Mouse (Mus musculus): ENCODE data around the gene Stxbp6. TPM values are rescaled to one million over a fixed set of nuclear protein-coding genes. Genes with fewer than 3 reads are reported as not detected.
A peak's percentile ranks its signal among the peaks of the same experiment; 100 is the strongest.

Stxbp6 gene
- polyA plus RNA-seq, 1 experiment from 2014 or later: 21.4 TPM

GRCm38 (mm10) chr12:44950559-44950958, 124.0 kb downstream of the Stxbp6 start:
- DNase-seq (ENCODE audit: low spot score): no peak
- H3K27ac ChIP-seq: no peak overlapping the region
- H3K4me1 ChIP-seq (replicated peaks; ENCODE audit: control insufficient read depth, insufficient read depth, low read length): no peaks in the 10 kb centered on the region
- no peaks in the 10 kb centered on the region for H3K9me3 ChIP-seq (ENCODE audit: control insufficient read depth, low read length)
- 91% methylated on average over 2 of the region's 2 CpGs for WGBS
- no peaks in the 10 kb centered on the region for H3K36me3 ChIP-seq (replicated peaks; ENCODE audit: control insufficient read depth, insufficient read depth)
- H3K27me3 ChIP-seq (ENCODE audit: control insufficient read depth, insufficient read depth, low read length): no peaks in the 10 kb centered on the region
- H3K4me3 ChIP-seq (replicated peaks; ENCODE audit: low read length): no peak overlapping the region
- H3K4me2 ChIP-seq (replicated peaks): no peak overlapping the region
- no peak for ATAC-seq (ENCODE audit: low FRiP score)
- no peak overlapping the region for H3K9ac ChIP-seq

GRCm38 (mm10) chr12:44947823-44948222, 126.7 kb downstream of the Stxbp6 start:
- no peak overlapping the region for H3K4me3 ChIP-seq (replicated peaks; ENCODE audit: low read length)
- ATAC-seq (ENCODE audit: low FRiP score): no peak
- no peaks in the 10 kb centered on the region for H3K27me3 ChIP-seq (ENCODE audit: control insufficient read depth, insufficient read depth, low read length)
- H3K9ac ChIP-seq: no peak overlapping the region
- no peaks in the 10 kb centered on the region for H3K4me1 ChIP-seq (replicated peaks; ENCODE audit: control insufficient read depth, insufficient read depth, low read length)
- H3K27ac ChIP-seq: no peak overlapping the region
- no peaks in the 10 kb centered on the region for H3K9me3 ChIP-seq (ENCODE audit: control insufficient read depth, low read length)
- WGBS: 86% methylated on average over 5 of the region's 5 CpGs
- no peak overlapping the region for H3K4me2 ChIP-seq (replicated peaks)
- DNase-seq (ENCODE audit: low spot score): no peak
- no peaks in the 10 kb centered on the region for H3K36me3 ChIP-seq (replicated peaks; ENCODE audit: control insufficient read depth, insufficient read depth)

- Histone ChIP-seq H3K9me3 (ENCODE audit: control insufficient read depth, low read length) (no peaks in the 10 kb centered on the region), H3K4me2 (replicated peaks) (no peak overlapping the region), H3K27ac (no peak overlapping the region), H3K36me3 (replicated peaks; ENCODE audit: control insufficient read depth, insufficient read depth) (no peaks in the 10 kb centered on the region), H3K4me3 (replicated peaks; ENCODE audit: low read length) (no peak overlapping the region), H3K27me3 (ENCODE audit: control insufficient read depth, insufficient read depth, low read length) (no peaks in the 10 kb centered on the region), H3K4me1 (replicated peaks; ENCODE audit: control insufficient read depth, insufficient read depth, low read length) (no peaks in the 10 kb centered on the region), H3K9ac (no peak overlapping the region)
- WGBS: 91% methylated on average over 4 of the region's 4 CpGs
- no peak for DNase-seq (ENCODE audit: low spot score)
- no peak for ATAC-seq (ENCODE audit: low FRiP score)
Observed at GRCm38 (mm10) chr12:44940325-44940724, 134.2 kb downstream of the Stxbp6 start.

- WGBS: 80% methylated on average over 8 of the region's 8 CpGs
- no peak overlapping the region for H3K4me2 ChIP-seq (replicated peaks)
- no peaks in the 10 kb centered on the region for H3K27me3 ChIP-seq (ENCODE audit: control insufficient read depth, insufficient read depth, low read length)
- H3K9ac ChIP-seq: no peak overlapping the region
- DNase-seq (ENCODE audit: low spot score): no peak
- no peak overlapping the region for H3K4me3 ChIP-seq (replicated peaks; ENCODE audit: low read length)
- no peaks in the 10 kb centered on the region for H3K36me3 ChIP-seq (replicated peaks; ENCODE audit: control insufficient read depth, insufficient read depth)
- 0 out of 2 replicates have a peak, but pooled peaks have one; percentile 34 for ATAC-seq (ENCODE audit: low FRiP score)
- H3K4me1 ChIP-seq (replicated peaks; ENCODE audit: control insufficient read depth, insufficient read depth, low read length): no peaks in the 10 kb centered on the region
- no peaks in the 10 kb centered on the region for H3K9me3 ChIP-seq (ENCODE audit: control insufficient read depth, low read length)
- no peak overlapping the region for H3K27ac ChIP-seq
Observed at GRCm38 (mm10) chr12:44939106-44939505, 135.4 kb downstream of the Stxbp6 start.

GRCm38 (mm10) chr12:44932954-44933353, 141.6 kb downstream of the Stxbp6 start:
- no peak overlapping the region for H3K4me3 ChIP-seq (replicated peaks; ENCODE audit: low read length)
- ATAC-seq (ENCODE audit: low FRiP score): no peak
- no peaks in the 10 kb centered on the region for H3K4me1 ChIP-seq (replicated peaks; ENCODE audit: control insufficient read depth, insufficient read depth, low read length)
- WGBS: 88% methylated on average over 6 of the region's 6 CpGs
- H3K27me3 ChIP-seq (ENCODE audit: control insufficient read depth, insufficient read depth, low read length): no peaks in the 10 kb centered on the region
- DNase-seq (ENCODE audit: low spot score): no peak
- H3K4me2 ChIP-seq (replicated peaks): no peak overlapping the region
- no peaks in the 10 kb centered on the region for H3K36me3 ChIP-seq (replicated peaks; ENCODE audit: control insufficient read depth, insufficient read depth)
- H3K9ac ChIP-seq: no peak overlapping the region
- H3K9me3 ChIP-seq (ENCODE audit: control insufficient read depth, low read length): no peaks in the 10 kb centered on the region
- no peak overlapping the region for H3K27ac ChIP-seq

- 82% methylated on average over 7 of the region's 7 CpGs for WGBS
- H3K9ac ChIP-seq: no peak overlapping the region
- DNase-seq (ENCODE audit: low spot score) (no peak), ATAC-seq (ENCODE audit: low FRiP score) (no peak)
- no peaks in the 10 kb centered on the region for H3K9me3 ChIP-seq (ENCODE audit: control insufficient read depth, low read length)
- H3K27ac ChIP-seq: no peak overlapping the region
- no peaks in the 10 kb centered on the region for H3K27me3 ChIP-seq (ENCODE audit: control insufficient read depth, insufficient read depth, low read length)
- H3K4me3 ChIP-seq (replicated peaks; ENCODE audit: low read length): no peak overlapping the region
- H3K4me1 ChIP-seq (replicated peaks; ENCODE audit: control insufficient read depth, insufficient read depth, low read length): no peaks in the 10 kb centered on the region
- H3K4me2 ChIP-seq (replicated peaks): no peak overlapping the region
- no peaks in the 10 kb centered on the region for H3K36me3 ChIP-seq (replicated peaks; ENCODE audit: control insufficient read depth, insufficient read depth)
Observed at GRCm38 (mm10) chr12:44931716-44932115, 142.8 kb downstream of the Stxbp6 start.

- no peak overlapping the region for H3K4me2 ChIP-seq (replicated peaks)
- H3K4me1 ChIP-seq (replicated peaks; ENCODE audit: control insufficient read depth, insufficient read depth, low read length): no peaks in the 10 kb centered on the region
- H3K27ac ChIP-seq: 0 out of 2 replicates have a peak overlapping the region, but pooled peaks have one; percentile 10
- no peak; the same call in 1 of the 2 replicates for ATAC-seq (ENCODE audit: low FRiP score)
- no peak overlapping the region for H3K4me3 ChIP-seq (replicated peaks; ENCODE audit: low read length)
- H3K9ac ChIP-seq: no peak overlapping the region
- WGBS: 33% methylated on average over 3 of the region's 3 CpGs
- DNase-seq (ENCODE audit: low spot score): no peak
- no peaks in the 10 kb centered on the region for H3K27me3 ChIP-seq (ENCODE audit: control insufficient read depth, insufficient read depth, low read length)
- H3K9me3 ChIP-seq (ENCODE audit: control insufficient read depth, low read length): no peaks in the 10 kb centered on the region
- no peaks in the 10 kb centered on the region for H3K36me3 ChIP-seq (replicated peaks; ENCODE audit: control insufficient read depth, insufficient read depth)
Observed at GRCm38 (mm10) chr12:44928456-44928855, 146.1 kb downstream of the Stxbp6 start.

- no peak for DNase-seq (ENCODE audit: low spot score)
- Histone ChIP-seq H3K9ac (no peak overlapping the region), H3K9me3 (ENCODE audit: control insufficient read depth, low read length) (no peaks in the 10 kb centered on the region), H3K4me1 (replicated peaks; ENCODE audit: control insufficient read depth, insufficient read depth, low read length) (no peaks in the 10 kb centered on the region), H3K36me3 (replicated peaks; ENCODE audit: control insufficient read depth, insufficient read depth) (no peaks in the 10 kb centered on the region), H3K27me3 (ENCODE audit: control insufficient read depth, insufficient read depth, low read length) (no peaks in the 10 kb centered on the region), H3K4me3 (replicated peaks; ENCODE audit: low read length) (no peak overlapping the region), H3K27ac (no peak overlapping the region), H3K4me2 (replicated peaks) (no peak overlapping the region)
- ATAC-seq (ENCODE audit: low FRiP score): no peak
- WGBS: 72% methylated on average over 3 of the region's 3 CpGs
Observed at GRCm38 (mm10) chr12:44925901-44926300, 148.6 kb downstream of the Stxbp6 start.

GRCm38 (mm10) chr12:44923273-44923672, 151.2 kb downstream of the Stxbp6 start:
- no peaks in the 10 kb centered on the region for H3K4me1 ChIP-seq (replicated peaks; ENCODE audit: control insufficient read depth, insufficient read depth, low read length)
- H3K27me3 ChIP-seq (ENCODE audit: control insufficient read depth, insufficient read depth, low read length): no peaks in the 10 kb centered on the region
- DNase-seq (ENCODE audit: low spot score): no peak
- H3K4me2 ChIP-seq (replicated peaks): no peak overlapping the region
- no peak overlapping the region for H3K27ac ChIP-seq
- no peak for ATAC-seq (ENCODE audit: low FRiP score)
- H3K9ac ChIP-seq: no peak overlapping the region
- H3K9me3 ChIP-seq (ENCODE audit: control insufficient read depth, low read length): no peaks in the 10 kb centered on the region
- WGBS: 96% methylated on average over 3 of the region's 3 CpGs
- no peaks in the 10 kb centered on the region for H3K36me3 ChIP-seq (replicated peaks; ENCODE audit: control insufficient read depth, insufficient read depth)
- H3K4me3 ChIP-seq (replicated peaks; ENCODE audit: low read length): no peak overlapping the region

GRCm38 (mm10) chr12:44922241-44922640, 152.3 kb downstream of the Stxbp6 start:
- DNase-seq (ENCODE audit: low spot score): no peak
- no peak for ATAC-seq (ENCODE audit: low FRiP score)
- no peaks in the 10 kb centered on the region for H3K36me3 ChIP-seq (replicated peaks; ENCODE audit: control insufficient read depth, insufficient read depth)
- H3K9ac ChIP-seq: no peak overlapping the region
- no peaks in the 10 kb centered on the region for H3K27me3 ChIP-seq (ENCODE audit: control insufficient read depth, insufficient read depth, low read length)
- no peaks in the 10 kb centered on the region for H3K9me3 ChIP-seq (ENCODE audit: control insufficient read depth, low read length)
- no peak overlapping the region for H3K4me3 ChIP-seq (replicated peaks; ENCODE audit: low read length)
- no peak overlapping the region for H3K27ac ChIP-seq
- no peaks in the 10 kb centered on the region for H3K4me1 ChIP-seq (replicated peaks; ENCODE audit: control insufficient read depth, insufficient read depth, low read length)
- H3K4me2 ChIP-seq (replicated peaks): no peak overlapping the region
- WGBS: 87% methylated on average over 4 of the region's 4 CpGs

Measured in hindbrain, embryonic 14.5 days (tissue).